Mouse (Mus musculus): ENCODE data around the gene Dlgap1. TPM values are rescaled to one million over a fixed set of nuclear protein-coding genes. Genes with fewer than 3 reads are reported as not detected.

The Dlgap1 gene
- total and polyA plus RNA-seq, 3 experiments = 27.5 to 106 (median 44.8) TPM

- no peak for DNase-seq
These were observed 786.9 kb downstream of the Dlgap1 start for GRCm38 (mm10) chr17:70755669-70756263.

GRCm38 (mm10) chr17:70762001-70762400 is 793.1 kb downstream of the Dlgap1 start:
- no peak for DNase-seq

- no peak for DNase-seq
These were observed 793.8 kb downstream of the Dlgap1 start for GRCm38 (mm10) chr17:70762634-70763033.

GRCm38 (mm10) chr17:70765337-70765736 is 796.5 kb downstream of the Dlgap1 start:
- DNase-seq = no peak

- DNase-seq = no peak
These were observed 797.1 kb downstream of the Dlgap1 start for GRCm38 (mm10) chr17:70765976-70766375.

GRCm38 (mm10) chr17:70772120-70772899 is 803.4 kb downstream of the Dlgap1 start:
- no peak for DNase-seq

- no peak for DNase-seq
These were observed 810.9 kb downstream of the Dlgap1 start for GRCm38 (mm10) chr17:70779770-70780169.

- DNase-seq = no peak
These were observed 812.1 kb downstream of the Dlgap1 start for GRCm38 (mm10) chr17:70780726-70781689.

- DNase-seq = no peak
These were observed 814.4 kb downstream of the Dlgap1 start for GRCm38 (mm10) chr17:70783273-70783672.

- DNase-seq = no peak
These were observed 818.5 kb downstream of the Dlgap1 start for GRCm38 (mm10) chr17:70787366-70787765.

- no peak for DNase-seq
These were observed 821.9 kb downstream of the Dlgap1 start for GRCm38 (mm10) chr17:70790801-70791200.

- no peak for DNase-seq
These were observed 822.9 kb downstream of the Dlgap1 start for GRCm38 (mm10) chr17:70791596-70792275.

GRCm38 (mm10) chr17:70794291-70794690 is 825.4 kb downstream of the Dlgap1 start:
- DNase-seq = no peak

GRCm38 (mm10) chr17:70794722-70795121 is 825.8 kb downstream of the Dlgap1 start:
- DNase-seq = no peak

GRCm38 (mm10) chr17:70795196-70795595 is 826.3 kb downstream of the Dlgap1 start:
- DNase-seq = no peak

GRCm38 (mm10) chr17:70796940-70797772 is 828.3 kb downstream of the Dlgap1 start:
- DNase-seq = no peak

- no peak for DNase-seq
These were observed 828.8 kb downstream of the Dlgap1 start for GRCm38 (mm10) chr17:70797773-70798045.

- no peak for DNase-seq
These were observed 830.4 kb downstream of the Dlgap1 start for GRCm38 (mm10) chr17:70799266-70799665.

- DNase-seq = no peak
These were observed 833.1 kb downstream of the Dlgap1 start for GRCm38 (mm10) chr17:70802022-70802421.

GRCm38 (mm10) chr17:70805866-70806265 is 837.0 kb downstream of the Dlgap1 start:
- no peak for DNase-seq

GRCm38 (mm10) chr17:70806600-70806999 is 837.7 kb downstream of the Dlgap1 start:
- DNase-seq = peak; percentile 46

All from adrenal gland, adult 2 months (tissue).